Mouse (Mus musculus): Measurements from ENCODE around the gene Olfr743. TPM values are rescaled to one million over a fixed set of nuclear protein-coding genes. Genes with fewer than 3 reads are reported as not detected.
"Not testable (repeated sequence)": the region's sequence is repeated elsewhere in the genome, so short reads cannot be mapped to it uniquely, and the experiment has no call there.

Olfr743 gene
- not detected in 2 replicates for polyA plus RNA-seq (2014; fragmentation: Nextera tagmentation; extraction: Ambion mirVana)

GRCm38 (mm10) chr14:50521539-50521938 is at the start of gene Olfr743:
TSS of gene Olfr743 (plus strand) at chr14:50521839.
- Histone ChIP-seq H3K27ac (ENCODE audit: low read depth, low read length) (no peak within 1 kb of the TSS), H3K9me3 (ENCODE audit: control insufficient read depth, low read length) (no peaks in the 10 kb centered on the region), H3K9ac (ENCODE audit: low read length) (no peak within 1 kb of the TSS), H3K4me1 (ENCODE audit: control insufficient read depth, insufficient read depth, low read length) (no peaks in the 10 kb centered on the region), H3K4me3 (ENCODE audit: low read depth, low read length) (no peak within 1 kb of the TSS), H3K27me3 (ENCODE audit: control insufficient read depth, insufficient read depth, low read length) (no peaks in the 10 kb centered on the region), H3K36me3 (ENCODE audit: control insufficient read depth, insufficient read depth, low read length) (no peaks in the 10 kb centered on the region), H3K4me2 (ENCODE audit: low read depth) (no peak within 1 kb of the TSS)
- ATAC-seq (ENCODE audit: insufficient read depth, low FRiP score, low TSS enrichment) (no peak), DNase-seq (ENCODE audit: low spot score) (no peak)

GRCm38 (mm10) chr14:50472438-50472837 is 49.2 kb upstream of the Olfr743 start, which contains the start of gene Olfr741:
TSS of gene Olfr741 (plus strand) at chr14:50472738.
- no peak for DNase-seq (ENCODE audit: low spot score)
- Histone ChIP-seq H3K4me2 (ENCODE audit: low read depth) (no peak within 1 kb of the TSS), H3K9me3 (ENCODE audit: control insufficient read depth, low read length) (no peaks in the 10 kb centered on the region), H3K36me3 (ENCODE audit: control insufficient read depth, insufficient read depth, low read length) (no peaks in the 10 kb centered on the region), H3K27me3 (ENCODE audit: control insufficient read depth, insufficient read depth, low read length) (no peaks in the 10 kb centered on the region), H3K4me3 (ENCODE audit: low read depth, low read length) (no peak within 1 kb of the TSS), H3K9ac (ENCODE audit: low read length) (no peak within 1 kb of the TSS), H3K4me1 (ENCODE audit: control insufficient read depth, insufficient read depth, low read length) (no peaks in the 10 kb centered on the region), H3K27ac (ENCODE audit: low read depth, low read length) (no peak within 1 kb of the TSS)
- 79% methylated on average over 2 of the region's 2 CpGs for WGBS
- ATAC-seq (ENCODE audit: insufficient read depth, low FRiP score, low TSS enrichment) = no peak

- no peaks in the 10 kb centered on the region for H3K4me1 ChIP-seq (ENCODE audit: control insufficient read depth, insufficient read depth, low read length)
- DNase-seq (ENCODE audit: low spot score) (no peak), ATAC-seq (ENCODE audit: insufficient read depth, low FRiP score, low TSS enrichment) (no peak)
- no peaks in the 10 kb centered on the region for H3K36me3 ChIP-seq (ENCODE audit: control insufficient read depth, insufficient read depth, low read length)
- H3K27ac ChIP-seq (ENCODE audit: low read depth, low read length) = no peak overlapping the region
- no peak overlapping the region for H3K9ac ChIP-seq (ENCODE audit: low read length)
- no peaks in the 10 kb centered on the region for H3K9me3 ChIP-seq (ENCODE audit: control insufficient read depth, low read length)
- H3K4me2 ChIP-seq (ENCODE audit: low read depth) = no peak overlapping the region
- no peak overlapping the region for H3K4me3 ChIP-seq (ENCODE audit: low read depth, low read length)
- WGBS = 80% methylated on average over 2 of the region's 2 CpGs
- H3K27me3 ChIP-seq (ENCODE audit: control insufficient read depth, insufficient read depth, low read length) = no peaks in the 10 kb centered on the region
Measured at GRCm38 (mm10) chr14:50478406-50478805, 43.2 kb upstream of the Olfr743 start.

GRCm38 (mm10) chr14:50503300-50503699 is 18.3 kb upstream of the Olfr743 start, which contains the start of gene Olfr742:
TSS of gene Olfr742 (plus strand) at chr14:50503600.
- Histone ChIP-seq H3K36me3 (ENCODE audit: control insufficient read depth, insufficient read depth, low read length) (no peaks in the 10 kb centered on the region), H3K9me3 (ENCODE audit: control insufficient read depth, low read length) (no peaks in the 10 kb centered on the region), H3K4me2 (ENCODE audit: low read depth) (no peak within 1 kb of the TSS), H3K9ac (ENCODE audit: low read length) (no peak within 1 kb of the TSS), H3K4me1 (ENCODE audit: control insufficient read depth, insufficient read depth, low read length) (no peaks in the 10 kb centered on the region), H3K4me3 (ENCODE audit: low read depth, low read length) (no peak within 1 kb of the TSS), H3K27ac (ENCODE audit: low read depth, low read length) (no peak within 1 kb of the TSS), H3K27me3 (ENCODE audit: control insufficient read depth, insufficient read depth, low read length) (no peaks in the 10 kb centered on the region)
- 69% methylated on average over 2 of the region's 2 CpGs for WGBS
- DNase-seq (ENCODE audit: low spot score) (no peak), ATAC-seq (ENCODE audit: insufficient read depth, low FRiP score, low TSS enrichment) (no peak)

- H3K27ac ChIP-seq (ENCODE audit: low read depth, low read length) = no peak overlapping the region
- no peaks in the 10 kb centered on the region for H3K4me1 ChIP-seq (ENCODE audit: control insufficient read depth, insufficient read depth, low read length)
- no peak overlapping the region for H3K9ac ChIP-seq (ENCODE audit: low read length)
- H3K4me2 ChIP-seq (ENCODE audit: low read depth) = no peak overlapping the region
- DNase-seq (ENCODE audit: low spot score) (no peak), ATAC-seq (ENCODE audit: insufficient read depth, low FRiP score, low TSS enrichment) (no peak)
- no peaks in the 10 kb centered on the region for H3K36me3 ChIP-seq (ENCODE audit: control insufficient read depth, insufficient read depth, low read length)
- no peak overlapping the region for H3K4me3 ChIP-seq (ENCODE audit: low read depth, low read length)
- H3K9me3 ChIP-seq (ENCODE audit: control insufficient read depth, low read length) = no peaks in the 10 kb centered on the region
- no peaks in the 10 kb centered on the region for H3K27me3 ChIP-seq (ENCODE audit: control insufficient read depth, insufficient read depth, low read length)
- WGBS = 97% methylated on average over 2 of the region's 2 CpGs
Measured at GRCm38 (mm10) chr14:50552734-50553133, 31.1 kb downstream of the Olfr743 start.

- 76% methylated on average over 1 of the region's 1 CpGs for WGBS
- H3K4me1 ChIP-seq (ENCODE audit: control insufficient read depth, insufficient read depth, low read length); ATAC-seq (ENCODE audit: insufficient read depth, low FRiP score, low TSS enrichment); H3K27ac ChIP-seq (ENCODE audit: low read depth, low read length); H3K9me3 ChIP-seq (ENCODE audit: control insufficient read depth, low read length); H3K9ac ChIP-seq (ENCODE audit: low read length); H3K36me3 ChIP-seq (ENCODE audit: control insufficient read depth, insufficient read depth, low read length); H3K27me3 ChIP-seq (ENCODE audit: control insufficient read depth, insufficient read depth, low read length); H3K4me2 ChIP-seq (ENCODE audit: low read depth); H3K4me3 ChIP-seq (ENCODE audit: low read depth, low read length); DNase-seq (ENCODE audit: low spot score): not testable (repeated sequence)
Measured at GRCm38 (mm10) chr14:50573056-50573455, 51.4 kb downstream of the Olfr743 start.

Other genes with a start within 250 kb of the Olfr743 start
- not detected in 2 replicates for gene Olfr732, start 237.6 kb upstream of the Olfr743 start, polyA plus RNA-seq (2014; fragmentation: Nextera tagmentation; extraction: Ambion mirVana)
- not detected in 2 replicates for gene Olfr733, start 220.3 kb upstream of the Olfr743 start, polyA plus RNA-seq (2014; fragmentation: Nextera tagmentation; extraction: Ambion mirVana)
- gene Olfr734, start 195.1 kb upstream of the Olfr743 start, polyA plus RNA-seq (2014; fragmentation: Nextera tagmentation; extraction: Ambion mirVana) = not detected in 2 replicates
- not detected in 2 replicates for gene Olfr735, start 173.0 kb upstream of the Olfr743 start, polyA plus RNA-seq (2014; fragmentation: Nextera tagmentation; extraction: Ambion mirVana)
- not detected in 2 replicates for gene Tlr11, start 163.9 kb upstream of the Olfr743 start, polyA plus RNA-seq (2014; fragmentation: Nextera tagmentation; extraction: Ambion mirVana)
- gene Olfr736, start 140.7 kb upstream of the Olfr743 start, polyA plus RNA-seq (2014; fragmentation: Nextera tagmentation; extraction: Ambion mirVana) = not detected in 2 replicates
- gene Olfr738, start 114.3 kb upstream of the Olfr743 start, polyA plus RNA-seq (2014; fragmentation: Nextera tagmentation; extraction: Ambion mirVana) = not detected in 2 replicates
- gene Olfr739, start 103.2 kb upstream of the Olfr743 start, polyA plus RNA-seq (2014; fragmentation: Nextera tagmentation; extraction: Ambion mirVana) = not detected in 2 replicates
- gene Olfr740, start 76.3 kb upstream of the Olfr743 start, polyA plus RNA-seq (2014; fragmentation: Nextera tagmentation; extraction: Ambion mirVana) = not detected in 2 replicates
- not detected in 2 replicates for gene Olfr741, start 49.1 kb upstream of the Olfr743 start, polyA plus RNA-seq (2014; fragmentation: Nextera tagmentation; extraction: Ambion mirVana)
- gene Olfr742, start 18.2 kb upstream of the Olfr743 start, polyA plus RNA-seq (2014; fragmentation: Nextera tagmentation; extraction: Ambion mirVana) = not detected in 2 replicates
- not detected in 2 replicates for gene Olfr744, start 93.0 kb downstream of the Olfr743 start, polyA plus RNA-seq (2014; fragmentation: Nextera tagmentation; extraction: Ambion mirVana)
- not detected in 2 replicates for gene Olfr745, start 117.5 kb downstream of the Olfr743 start, polyA plus RNA-seq (2014; fragmentation: Nextera tagmentation; extraction: Ambion mirVana)
- not detected in 2 replicates for gene Olfr746, start 125.2 kb downstream of the Olfr743 start, polyA plus RNA-seq (2014; fragmentation: Nextera tagmentation; extraction: Ambion mirVana)
- gene Olfr747, start 171.4 kb downstream of the Olfr743 start, polyA plus RNA-seq (2014; fragmentation: Nextera tagmentation; extraction: Ambion mirVana) = not detected in 2 replicates
- not detected in 2 replicates for gene Olfr748, start 185.5 kb downstream of the Olfr743 start, polyA plus RNA-seq (2014; fragmentation: Nextera tagmentation; extraction: Ambion mirVana)
- gene Olfr749, start 223.3 kb downstream of the Olfr743 start, polyA plus RNA-seq (2014; fragmentation: Nextera tagmentation; extraction: Ambion mirVana) = not detected in 2 replicates

All from neural tube, embryonic 11.5 days (tissue).